Mouse (Mus musculus): Measurements from ENCODE around the gene Echdc3. TPM values are rescaled to one million over a fixed set of nuclear protein-coding genes. Genes with fewer than 3 reads are reported as not detected.

The Echdc3 gene
- 0.52 to 1.2 TPM (median 1.0 TPM) in 4 replicates for total RNA-seq (2023)

GRCm38 (mm10) chr2:6212724-6213511, at the start of gene Echdc3:
Echdc3 (minus strand) TSS chr2:6213033.

Other genes with a start within 250 kb of the Echdc3 start
- not detected in 4 replicates for gene Proser2, start 82.8 kb downstream of the Echdc3 start, total RNA-seq (2023)
- 58.3 to 74.6 TPM (median 66.2 TPM) in 4 replicates for gene Usp6nl, start 109.6 kb upstream of the Echdc3 start, total RNA-seq (2023)

Measured in B cell, adult 62 days (primary cell).